Mouse (Mus musculus) CH12F3 (cell line): ENCODE data around the gene Gm20388.

Experiments
- in situ Hi-C: fragments of 300-500 bp; cut with MboI; formaldehyde crosslinking; loops from 2 replicates; pipeline ENCODE4 v1.14.3; 2020; ENCODE audit warnings: low sequenced_read_pairs

The Gm20388 gene

DNA sequence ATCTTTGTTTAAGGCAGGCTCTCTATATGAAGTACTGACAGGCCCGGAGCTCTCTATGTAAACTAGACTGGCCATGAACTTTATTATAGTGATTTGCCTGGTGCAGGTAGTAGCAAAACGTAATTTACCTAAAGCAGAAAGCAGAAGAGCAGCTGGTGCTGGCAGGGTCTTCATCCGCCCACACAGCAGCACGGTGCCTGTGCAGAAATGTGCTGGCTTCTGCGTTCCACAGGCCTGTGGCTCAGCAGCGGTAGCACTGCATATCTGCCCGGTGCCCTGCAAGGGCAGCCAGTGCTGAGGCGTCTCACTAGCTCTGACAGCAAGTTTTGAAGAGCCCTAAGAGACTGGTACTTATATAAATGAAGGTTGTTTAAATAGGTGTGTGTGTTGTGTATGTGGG lies 44.7 kb downstream of the Gm20388 start:
- in situ Hi-C loops, result no loop called here

DNA sequence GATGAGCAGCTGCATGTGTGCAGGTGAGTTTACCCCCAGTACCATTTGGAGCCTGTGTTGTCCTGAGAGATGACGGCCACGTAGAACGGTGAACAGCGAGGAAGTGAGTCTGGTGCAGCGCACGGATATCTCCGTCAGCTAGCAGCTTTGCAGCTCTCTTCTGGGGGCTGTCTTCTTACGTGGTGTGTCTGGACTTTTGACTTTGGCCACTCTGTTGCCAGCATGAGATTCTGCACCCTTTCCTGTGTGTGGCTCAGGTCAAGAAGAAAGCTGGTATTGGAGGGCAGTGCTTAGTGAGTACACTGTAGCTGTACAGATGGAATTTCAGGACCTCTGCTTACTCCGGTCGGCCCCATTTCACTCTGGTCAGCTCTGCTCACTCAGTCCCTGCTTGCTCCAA lies 47.4 kb downstream of the Gm20388 start:
- in situ Hi-C loops, result no loop called here

DNA sequence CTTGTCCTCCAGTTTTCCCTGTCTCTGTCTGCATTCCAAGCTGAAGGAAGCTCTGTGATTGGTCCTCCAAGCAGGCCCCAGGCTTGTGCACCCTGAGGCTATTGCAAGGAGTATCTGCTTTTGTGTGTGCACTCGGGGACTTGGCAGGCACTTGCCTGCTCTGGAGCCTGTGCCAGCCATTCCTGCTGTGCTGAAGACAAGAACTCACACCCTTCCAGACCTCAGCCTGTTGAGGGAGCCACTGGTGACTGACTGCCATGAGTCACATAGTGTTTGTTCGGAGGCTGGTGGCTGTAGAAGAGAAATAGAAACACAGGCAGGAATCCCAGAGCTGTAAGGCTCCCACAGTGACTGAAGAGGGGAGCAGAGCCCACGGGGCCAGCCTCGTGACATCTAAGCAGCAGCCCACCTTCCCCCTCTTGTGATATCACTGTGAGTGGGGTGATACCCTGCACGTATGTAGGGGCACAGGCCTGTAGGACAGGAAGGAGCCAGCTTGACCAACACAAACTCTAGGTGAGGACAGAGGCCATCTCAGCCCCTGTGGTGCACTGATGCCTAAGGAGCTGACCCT lies 50.0 kb downstream of the Gm20388 start:
- in situ Hi-C loops, result no loop called here

DNA sequence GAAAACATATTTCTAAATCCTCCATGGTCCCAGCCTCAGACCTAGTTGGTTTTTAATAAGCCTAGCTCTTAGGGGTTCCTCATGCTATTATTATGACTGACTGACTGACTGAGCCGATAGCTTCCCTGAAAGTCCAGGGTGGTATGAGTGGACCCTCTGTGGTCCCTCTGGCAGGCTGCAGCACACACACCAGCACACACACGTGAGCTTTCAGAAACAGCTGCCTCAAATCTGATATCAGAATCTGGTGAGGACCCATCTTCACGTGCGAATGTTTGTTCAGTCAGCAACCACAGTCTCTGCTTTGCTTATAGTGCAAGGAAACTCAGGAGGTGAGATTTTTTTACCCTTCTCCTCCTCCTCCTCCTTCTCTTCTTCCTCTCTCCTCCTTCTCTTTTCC lies 54.2 kb downstream of the Gm20388 start:
- in situ Hi-C loops, result no loop called here

DNA sequence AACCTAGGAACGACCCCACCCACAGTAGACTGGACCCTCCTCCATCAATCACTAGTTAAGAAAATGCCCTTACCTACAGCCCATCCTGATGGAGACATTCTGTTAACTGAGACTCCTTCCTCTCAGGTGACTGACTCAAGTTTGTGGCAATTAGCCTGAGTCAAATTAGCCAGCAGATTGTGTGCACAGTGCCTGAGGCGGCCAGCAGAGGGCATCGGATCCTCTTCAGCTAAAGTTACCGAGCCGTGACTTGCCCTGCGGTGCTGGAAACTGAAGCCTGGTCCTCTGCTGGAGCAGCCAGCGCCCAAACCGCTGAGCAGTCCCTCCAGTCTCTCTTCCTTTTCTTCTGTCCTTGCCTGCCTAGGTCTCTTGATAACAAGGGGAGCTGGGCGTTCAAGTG lies 56.8 kb downstream of the Gm20388 start:
- in situ Hi-C loops, result no loop called here

DNA sequence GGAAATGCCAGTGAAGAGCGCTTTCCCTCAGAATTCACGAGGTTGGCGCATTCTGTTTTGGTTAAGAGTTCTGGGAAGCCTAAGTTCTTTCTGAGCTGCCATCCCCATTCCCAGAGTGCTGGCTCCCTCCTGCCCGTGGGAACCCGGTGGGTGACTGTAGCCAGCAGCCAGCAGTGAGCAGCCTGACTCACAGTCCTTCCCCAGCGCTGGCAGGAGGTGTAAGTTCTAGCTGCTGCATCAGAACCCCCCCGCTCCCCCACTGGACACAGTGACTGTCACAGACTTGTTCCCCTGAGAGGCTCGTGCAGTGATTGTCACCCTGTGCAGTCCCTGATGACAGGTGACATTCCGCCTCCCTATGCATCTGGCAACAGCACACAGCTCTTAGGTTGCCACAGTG lies 59.5 kb downstream of the Gm20388 start:
- in situ Hi-C loops, result no loop called here

DNA sequence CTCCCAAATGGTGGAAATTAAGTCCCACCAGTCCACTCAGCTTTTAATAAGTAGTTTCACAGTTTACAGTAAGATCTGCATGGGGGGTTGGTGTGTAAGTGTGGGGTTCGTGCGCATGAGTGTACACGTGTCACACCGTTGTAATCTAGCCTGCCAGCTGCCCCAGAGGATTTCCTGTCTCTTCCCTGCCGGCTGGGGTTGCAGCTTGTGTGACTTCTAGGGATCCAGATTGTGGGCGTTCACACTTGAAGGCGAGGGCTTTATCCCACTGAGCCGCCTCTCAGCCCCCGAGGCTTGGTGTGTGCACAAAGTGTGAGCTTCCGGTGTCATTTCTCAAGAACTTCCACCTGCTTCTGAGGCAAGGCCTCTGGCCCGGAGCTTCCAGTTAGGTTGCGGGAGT lies 61.9 kb downstream of the Gm20388 start:
- in situ Hi-C loops, result no loop called here

DNA sequence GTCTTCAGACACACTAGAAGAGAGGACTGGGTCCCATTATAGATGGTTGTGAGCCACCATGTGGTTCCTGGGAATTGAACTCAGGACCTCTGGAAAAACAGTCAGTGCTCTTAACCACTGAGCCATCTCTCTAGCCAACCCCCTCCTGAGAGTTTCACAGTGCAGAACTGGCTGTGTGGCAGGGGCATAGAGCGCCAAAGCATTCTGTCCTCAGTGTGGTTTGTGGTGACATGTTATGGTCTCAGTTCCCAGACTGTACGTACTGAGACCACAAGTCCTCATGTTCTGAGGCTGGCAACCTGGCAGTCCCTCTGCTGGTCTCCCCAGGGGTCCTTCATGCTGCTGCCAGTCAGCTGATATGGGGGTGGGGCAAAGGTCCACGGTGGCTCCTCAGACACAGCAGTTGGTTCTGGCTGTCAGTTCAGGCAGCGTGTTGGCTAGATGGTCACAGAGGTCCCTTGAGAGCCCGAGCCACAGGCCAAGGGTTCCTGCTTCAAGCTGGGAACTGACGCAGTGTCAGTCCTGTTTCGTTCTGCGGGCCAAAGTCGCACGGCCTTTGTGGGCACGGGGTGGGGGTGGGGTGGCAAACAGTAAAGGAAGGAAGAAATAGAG lies 68.2 kb downstream of the Gm20388 start:
- in situ Hi-C loops, result no loop called here

DNA sequence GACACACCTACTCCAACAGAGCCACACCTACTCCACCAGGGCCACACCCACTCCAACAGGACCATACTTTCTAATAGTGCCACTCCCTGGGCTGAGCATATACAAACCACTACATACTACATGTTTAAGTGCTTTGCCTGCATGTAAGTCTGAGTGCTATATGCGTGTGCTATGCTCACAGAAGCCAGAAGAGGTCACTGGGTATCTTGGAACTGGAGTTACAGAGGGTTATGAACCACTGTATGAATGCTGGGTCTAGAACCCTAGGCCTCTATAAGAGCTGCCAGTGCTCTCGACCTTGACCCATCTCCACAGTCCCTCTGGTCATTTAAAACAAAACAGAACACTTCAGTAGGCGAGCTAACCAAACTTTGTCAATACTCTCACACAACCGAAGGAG lies 70.6 kb downstream of the Gm20388 start:
- in situ Hi-C loops, result no loop called here

DNA sequence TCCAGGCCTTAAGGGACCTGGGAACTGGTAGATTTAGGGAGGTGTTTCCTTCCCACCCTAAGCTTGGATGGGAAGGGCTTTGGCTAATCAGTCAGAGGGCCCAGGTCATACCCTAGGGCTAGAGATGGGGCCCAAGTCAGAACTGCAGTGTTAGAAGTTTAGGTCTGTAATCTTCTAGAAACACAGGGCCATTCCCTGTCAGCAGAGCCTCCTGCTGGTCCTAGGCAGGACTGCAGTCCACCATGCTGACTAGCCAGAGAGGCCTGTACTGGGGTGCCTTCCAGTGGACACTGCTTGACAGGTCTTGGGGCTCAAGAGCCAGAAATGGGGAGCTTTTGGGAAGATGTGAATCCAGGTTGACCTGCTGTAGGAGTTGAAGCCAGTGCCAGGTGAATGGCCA lies 73.4 kb downstream of the Gm20388 start:
- in situ Hi-C loops, result no loop called here

DNA sequence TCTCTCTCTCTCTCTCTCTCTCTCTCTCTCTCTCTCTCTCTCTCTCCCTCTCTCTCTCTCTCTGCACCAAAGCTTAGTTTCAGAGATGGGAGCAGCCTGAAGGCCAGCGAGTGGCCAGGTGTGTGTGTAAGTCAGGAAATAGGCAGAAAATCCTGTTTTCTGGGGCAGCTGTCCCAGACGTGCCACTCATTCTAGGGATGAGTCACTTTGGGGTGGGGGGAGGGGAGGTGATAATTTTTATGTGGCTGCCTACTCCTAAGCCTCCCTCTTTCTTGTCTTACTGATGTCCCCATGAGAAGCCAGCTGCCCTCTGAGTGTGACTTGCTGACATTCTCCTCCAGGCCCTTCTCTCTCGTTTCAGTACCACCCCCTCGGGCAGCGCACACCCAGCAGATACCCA lies 75.5 kb downstream of the Gm20388 start:
- in situ Hi-C loops, result no loop called here

DNA sequence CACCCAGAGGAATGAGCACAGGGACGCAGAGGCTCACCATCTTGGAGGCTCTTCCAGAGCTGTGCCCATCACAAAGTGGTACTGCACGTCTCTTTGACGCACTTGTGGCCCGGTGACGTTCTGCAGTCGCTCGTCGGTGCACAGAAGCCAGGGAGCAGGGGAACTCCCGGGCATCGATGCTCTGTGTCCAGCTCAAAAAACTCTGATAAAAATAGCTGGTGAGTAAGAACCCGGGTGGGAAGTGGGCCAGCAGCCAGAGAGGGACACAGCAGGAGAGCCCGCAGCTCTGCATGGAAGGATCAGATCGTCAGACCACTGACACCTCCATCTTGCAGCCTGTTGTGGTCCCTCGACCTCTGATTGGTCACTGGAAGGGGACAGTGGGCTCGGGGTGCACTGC lies 77.4 kb downstream of the Gm20388 start:
- in situ Hi-C loops, result no loop called here

DNA sequence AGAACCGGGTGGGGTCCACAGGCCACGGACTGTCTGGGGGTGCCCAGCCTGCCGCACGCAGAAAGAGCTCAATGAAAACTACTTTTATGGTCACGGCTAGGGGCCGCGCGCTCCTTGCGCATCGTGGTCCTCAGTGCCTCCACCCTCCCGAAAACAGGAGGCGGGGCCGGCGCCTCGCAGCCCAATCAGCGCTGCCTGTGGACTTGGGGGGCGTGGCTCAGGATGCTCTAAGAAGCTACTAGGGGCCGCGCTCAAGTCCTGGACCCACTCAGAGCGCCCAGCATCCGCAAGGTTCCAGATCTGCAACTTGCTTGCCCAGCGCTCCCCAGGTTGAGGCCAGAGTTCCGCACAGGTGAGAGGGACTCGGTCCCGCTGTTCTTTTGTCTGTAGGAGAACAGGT lies 81.6 kb downstream of the Gm20388 start, which contains the start of gene Crispld2:
Crispld2 (plus strand) TSS at position 190 of the 400 bp plus-strand sequence.
- in situ Hi-C loops, result no loop called here

DNA sequence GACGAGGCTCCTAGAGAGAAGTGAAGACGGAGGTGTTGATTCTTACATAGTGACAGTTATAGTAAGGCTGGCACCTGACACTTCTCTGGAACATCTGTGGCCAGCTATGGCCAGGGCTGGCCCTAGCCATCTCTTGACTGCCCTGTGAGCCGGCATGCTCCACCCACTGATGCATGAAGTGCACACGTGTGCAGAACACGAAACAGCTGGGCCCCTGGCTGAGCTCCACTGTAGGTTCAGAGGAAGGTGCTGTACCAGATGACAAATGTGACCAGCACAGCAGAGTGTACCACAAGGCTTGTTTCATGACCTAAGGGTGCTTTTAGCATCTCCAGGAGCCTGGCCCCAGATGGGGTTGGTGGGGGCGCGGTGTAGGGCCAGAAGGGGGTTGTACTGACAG lies 83.5 kb downstream of the Gm20388 start:
- in situ Hi-C loops, result no loop called here

DNA sequence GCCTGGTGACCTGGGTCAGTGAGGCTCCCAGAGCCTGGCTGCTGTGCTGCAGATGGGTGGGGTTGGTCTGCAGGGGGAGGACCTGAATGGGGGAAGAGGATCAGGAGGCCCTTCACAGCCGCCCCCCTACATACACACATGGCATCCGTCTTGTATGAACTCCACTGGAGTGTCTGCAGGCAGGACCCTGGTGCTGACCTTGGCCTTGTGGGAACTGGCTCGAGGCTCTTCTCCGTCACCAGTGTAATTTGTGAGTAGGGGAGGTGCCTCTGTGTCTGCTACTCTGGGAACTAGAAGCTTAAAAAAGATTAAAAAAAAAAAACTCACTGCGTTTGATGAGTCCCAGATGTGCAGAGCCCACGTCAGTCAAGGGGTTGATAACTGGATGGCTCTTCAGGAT lies 83.9 kb downstream of the Gm20388 start:
- in situ Hi-C loops, result no loop called here

DNA sequence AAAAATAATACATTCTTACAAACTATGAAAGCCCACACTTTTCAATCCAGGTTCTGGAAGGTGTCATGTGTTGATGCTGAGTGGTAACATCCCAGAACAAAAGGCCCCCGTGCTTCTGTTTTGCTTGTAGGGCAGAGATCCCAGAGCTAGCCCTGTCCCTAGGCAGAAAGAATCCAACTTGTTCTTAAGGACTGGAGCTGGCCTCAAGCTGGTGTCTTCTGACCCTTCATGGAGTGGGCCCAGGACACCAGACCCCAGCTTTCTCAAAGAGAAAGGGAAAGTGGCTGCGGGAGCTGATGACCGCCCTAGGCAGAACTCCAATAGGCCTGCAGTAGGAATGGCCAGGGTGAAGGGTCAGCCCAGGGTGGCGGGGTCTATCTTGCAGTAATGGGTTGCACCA lies 86.6 kb downstream of the Gm20388 start:
- in situ Hi-C loops, result no loop called here

DNA sequence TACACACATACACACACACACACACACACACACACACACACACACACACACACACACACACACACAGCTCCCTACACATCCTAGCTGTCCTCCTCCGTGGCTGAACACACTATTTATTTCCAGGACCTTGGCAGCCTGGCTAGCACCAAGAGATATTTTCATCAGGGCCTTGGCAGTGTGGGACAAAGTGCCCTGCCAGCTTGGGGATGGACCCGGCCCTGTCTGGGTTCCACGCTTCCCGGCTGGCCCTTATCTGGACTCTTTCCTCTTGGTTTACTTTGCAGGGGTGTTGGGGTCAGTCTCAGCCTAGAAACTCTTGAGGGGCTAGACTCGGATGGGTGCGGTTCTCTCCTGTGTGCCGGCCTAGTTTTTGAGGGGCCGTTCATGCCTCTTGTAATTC lies 89.8 kb downstream of the Gm20388 start:
- in situ Hi-C loops, result no loop called here

DNA sequence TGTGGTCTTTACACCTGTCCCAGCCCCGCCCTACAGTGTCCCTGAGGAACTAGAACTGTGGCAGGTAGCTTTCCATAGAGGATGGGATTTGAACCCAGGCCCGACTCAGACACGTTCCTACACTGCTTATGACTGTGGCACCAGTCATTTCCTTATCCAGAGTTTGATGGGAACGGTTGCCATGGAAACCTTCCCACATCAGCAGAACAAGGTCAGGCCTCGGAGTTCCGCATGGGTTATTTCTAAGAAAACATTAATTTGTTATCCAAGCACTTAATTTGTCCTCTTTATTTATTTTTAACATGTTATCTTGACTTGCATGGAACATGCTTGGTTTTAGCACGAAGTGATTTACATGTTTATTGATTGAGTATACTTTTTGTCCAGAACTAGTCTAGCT lies 91.1 kb downstream of the Gm20388 start:
- in situ Hi-C loops, result no loop called here

DNA sequence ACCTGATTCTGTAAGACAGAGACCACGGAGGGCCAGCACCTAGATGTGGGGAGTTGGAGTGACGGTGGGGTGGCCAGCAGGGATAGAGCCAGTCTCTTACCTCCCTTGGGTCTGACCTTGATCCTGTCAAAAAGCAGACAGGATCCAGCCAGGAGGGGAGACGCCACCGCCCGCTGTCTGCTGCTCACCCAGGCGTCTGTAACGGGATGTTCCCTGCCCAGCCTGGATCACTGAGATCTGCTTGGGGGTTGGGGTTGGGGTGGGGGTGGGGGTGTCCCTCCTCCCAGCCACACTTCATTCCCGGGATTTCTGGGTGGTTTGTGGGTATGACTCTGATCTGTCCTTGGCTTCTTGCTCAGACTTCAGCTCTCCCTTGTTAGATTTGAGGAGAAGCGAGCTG lies 91.7 kb downstream of the Gm20388 start:
- in situ Hi-C loops, result no loop called here

DNA sequence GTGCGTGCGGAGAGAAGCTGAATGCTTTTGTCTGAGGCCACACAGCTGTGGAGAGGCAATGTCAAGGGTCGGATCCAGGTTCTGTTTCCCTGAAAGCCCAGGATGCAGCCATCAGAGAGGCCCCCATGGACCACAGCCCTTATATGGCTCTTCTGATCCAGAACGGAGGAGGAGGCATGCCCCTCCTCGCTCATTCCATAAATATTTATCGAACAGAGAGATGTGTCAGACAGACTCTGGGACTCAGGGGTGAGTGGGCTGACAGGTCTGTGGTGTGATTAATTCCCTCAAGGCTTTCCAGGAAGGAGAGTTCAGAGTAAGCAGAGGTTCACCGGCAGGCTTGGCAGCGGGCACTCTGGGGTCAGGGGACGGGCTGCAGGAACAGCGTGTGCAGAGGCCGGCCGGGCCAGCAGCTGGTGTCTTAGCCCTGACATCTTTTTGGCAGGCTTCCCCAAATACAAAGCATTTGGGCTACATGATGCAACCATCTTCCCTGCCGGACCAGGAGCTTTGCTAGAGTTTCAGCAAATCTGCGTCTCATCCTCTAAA lies 93.6 kb downstream of the Gm20388 start:
- in situ Hi-C loops, result no loop called here

DNA sequence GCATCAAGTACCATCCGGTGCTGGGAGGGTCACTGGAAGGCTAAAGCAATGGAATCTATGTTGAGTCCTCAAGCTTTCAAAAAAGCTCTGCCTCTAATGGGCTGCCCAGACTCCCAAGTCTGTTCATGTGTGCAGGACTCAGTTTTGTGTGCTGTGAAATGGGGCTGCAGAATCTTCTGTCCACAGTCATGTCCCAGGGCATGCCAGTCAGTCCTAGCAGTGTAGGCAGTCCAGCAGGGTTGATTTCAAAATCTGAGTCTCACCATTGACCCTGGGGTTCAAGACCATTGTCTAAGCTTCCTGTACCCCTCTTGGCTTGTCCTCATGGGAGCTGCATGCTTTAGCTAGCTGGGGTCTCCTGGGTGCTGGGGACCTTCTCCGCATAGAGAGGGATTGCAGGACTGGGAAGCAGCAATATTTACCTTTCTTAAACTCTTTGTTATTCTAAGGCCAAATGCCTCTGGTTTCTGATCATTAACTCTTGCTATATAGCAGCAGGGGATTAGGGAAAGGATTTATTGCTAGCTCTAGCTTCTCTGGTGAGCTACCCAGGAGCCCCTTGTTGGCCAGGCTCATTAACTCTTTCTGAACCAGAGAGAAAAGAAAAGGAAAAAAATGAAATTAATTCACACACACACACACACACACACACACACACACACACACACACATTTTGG lies 94.2 kb downstream of the Gm20388 start:
- in situ Hi-C loops, result no loop called here

DNA sequence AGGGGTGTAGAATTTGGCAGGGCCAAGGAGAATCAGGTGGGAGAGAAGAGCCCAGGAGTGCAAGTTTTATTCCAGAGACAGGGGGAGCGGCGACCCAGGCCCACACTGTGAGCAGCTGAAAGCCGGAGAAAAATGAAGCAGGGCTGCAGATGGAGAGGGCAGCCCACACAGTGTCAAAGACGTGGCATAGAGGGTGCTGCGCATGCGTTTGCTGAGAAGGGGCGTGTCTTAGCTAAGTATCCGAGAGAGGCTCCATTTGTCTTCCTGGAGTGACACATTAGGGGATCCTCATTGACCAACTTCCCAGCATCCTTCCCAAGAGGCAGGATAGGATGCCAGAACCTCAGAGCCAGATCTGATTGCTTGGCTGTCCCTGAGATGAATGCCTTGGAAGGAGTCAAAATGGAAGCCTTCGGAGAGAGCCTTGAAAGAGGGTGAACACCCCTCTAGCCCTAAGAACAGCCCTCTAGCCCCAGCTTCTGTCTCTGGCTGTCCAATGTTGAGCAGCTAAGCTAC lies 96.1 kb downstream of the Gm20388 start:
- in situ Hi-C loops, result no loop called here
